Mouse (Mus musculus) c-Kit-positive CD71-positive TER-119-positive erythroid progenitor cells, embryonic 14.5 days (primary cell): Measurements from ENCODE around the gene Slc7a15.

Experiments
- DNase-seq: peaks from one replicate; pipeline ENCODE4 v3.0.0-alpha.2; 2013; ENCODE audit warnings: low spot score

The Slc7a15 gene

DNA sequence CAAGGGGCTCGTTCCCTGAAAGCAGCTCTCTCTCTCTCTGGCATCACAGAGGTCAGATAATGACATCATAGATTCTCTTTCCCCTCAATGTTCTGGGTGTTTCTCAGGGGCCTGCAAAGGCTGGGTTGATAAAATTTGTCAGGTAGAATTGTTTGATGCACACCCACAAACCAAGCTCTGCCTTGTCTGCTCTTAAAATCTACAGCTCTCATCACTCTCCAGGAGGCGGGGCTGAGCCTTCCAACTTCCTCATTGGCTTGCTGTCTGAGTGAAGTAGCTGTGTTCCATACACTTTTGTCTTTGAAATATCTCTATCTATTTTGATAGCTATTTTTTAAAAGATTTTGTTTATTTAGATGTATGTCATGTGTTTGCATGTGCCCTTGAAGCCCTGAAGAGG lies 116.7 kb downstream of the Slc7a15 start:
- DNase-seq: no peak
